Mouse (Mus musculus): ENCODE results near the gene Rab39. TPM values are rescaled to one million over a fixed set of nuclear protein-coding genes. Genes with fewer than 3 reads are reported as not detected.

Gene Rab39
- polyA plus RNA-seq, 1 experiment from 2014 or later, result 0.36 TPM

GRCm38 (mm10) chr9:53680851-53681250, 25.2 kb downstream of the Rab39 start:
- no peaks in the 10 kb centered on the region for H3K4me1 ChIP-seq
- no peak overlapping the region for H3K4me2 ChIP-seq
- H3K4me3 ChIP-seq, result no peak overlapping the region
- peaks cover 8% of the 10 kb centered on the region for H3K9me3 ChIP-seq
- no peaks in the 10 kb centered on the region for H3K36me3 ChIP-seq
- ATAC-seq (ENCODE audit: extremely low read depth, insufficient number of reproducible peaks, low FRiP score, low TSS enrichment), result no peak
- no peak overlapping the region for H3K9ac ChIP-seq
- 77% methylated on average over 1 of the region's 1 CpGs for WGBS
- no peak overlapping the region for H3K27ac ChIP-seq (replicated peaks)
- H3K27me3 ChIP-seq (replicated peaks), result no peaks in the 10 kb centered on the region

DNA sequence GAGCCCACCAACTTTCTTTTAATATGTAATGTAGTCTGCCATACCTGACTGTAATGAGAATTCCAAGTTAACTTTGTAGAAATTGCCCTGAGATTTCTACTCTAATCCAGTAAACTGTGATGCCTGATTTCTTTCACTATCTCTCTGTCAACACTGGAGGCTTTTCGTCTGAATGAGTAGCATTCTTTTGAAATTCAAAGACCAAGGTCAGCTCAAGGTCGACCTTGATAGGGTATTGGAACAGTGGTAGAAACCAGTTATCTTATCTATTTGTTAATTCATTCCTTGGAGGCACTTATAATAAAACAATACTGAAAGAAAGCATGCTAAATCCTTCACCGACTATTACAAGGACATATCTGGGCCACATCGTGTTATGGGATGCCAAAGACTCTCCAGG, 29.1 kb downstream of the Rab39 start:
- Histone ChIP-seq H3K36me3 (no peaks in the 10 kb centered on the region), H3K27me3 (replicated peaks) (no peaks in the 10 kb centered on the region), H3K4me2 (no peak overlapping the region), H3K9ac (no peak overlapping the region), H3K4me1 (no peaks in the 10 kb centered on the region), H3K27ac (replicated peaks) (no peak overlapping the region), H3K9me3 (peaks cover 9% of the 10 kb centered on the region), H3K4me3 (no peak overlapping the region)
- WGBS, result 45% methylated on average over 4 of the region's 4 CpGs
- ATAC-seq (ENCODE audit: extremely low read depth, insufficient number of reproducible peaks, low FRiP score, low TSS enrichment), result no peak

DNA sequence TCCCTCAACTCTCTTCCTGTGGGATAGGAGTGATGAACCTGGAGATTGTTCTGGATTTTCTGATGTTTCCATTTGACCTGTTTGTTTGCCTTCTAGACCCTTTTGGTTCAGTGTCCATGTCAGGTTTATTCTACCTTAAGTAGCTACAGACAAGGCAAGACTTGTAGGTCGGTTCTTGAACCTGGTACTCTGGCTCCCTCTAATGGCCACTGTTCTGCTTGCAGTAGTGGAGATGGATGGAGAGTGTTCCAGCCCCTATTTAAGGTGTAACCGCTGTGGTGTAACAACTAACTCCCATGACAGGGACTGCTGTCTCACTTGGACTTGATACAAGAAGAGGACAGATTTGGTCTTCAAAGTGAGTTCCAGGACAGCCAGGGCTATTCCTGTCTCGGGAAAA, 32.5 kb downstream of the Rab39 start:
- 11% methylated on average over 3 of the region's 3 CpGs for WGBS
- Histone ChIP-seq H3K4me2 (no peak overlapping the region), H3K9me3 (peaks cover 9% of the 10 kb centered on the region), H3K27me3 (replicated peaks) (no peaks in the 10 kb centered on the region), H3K9ac (no peak overlapping the region), H3K4me3 (no peak overlapping the region), H3K4me1 (no peaks in the 10 kb centered on the region), H3K27ac (replicated peaks) (no peak overlapping the region), H3K36me3 (no peaks in the 10 kb centered on the region)
- ATAC-seq (ENCODE audit: extremely low read depth, insufficient number of reproducible peaks, low FRiP score, low TSS enrichment), result 0 out of 2 replicates have a peak, but pooled peaks have one; percentile 42

DNA sequence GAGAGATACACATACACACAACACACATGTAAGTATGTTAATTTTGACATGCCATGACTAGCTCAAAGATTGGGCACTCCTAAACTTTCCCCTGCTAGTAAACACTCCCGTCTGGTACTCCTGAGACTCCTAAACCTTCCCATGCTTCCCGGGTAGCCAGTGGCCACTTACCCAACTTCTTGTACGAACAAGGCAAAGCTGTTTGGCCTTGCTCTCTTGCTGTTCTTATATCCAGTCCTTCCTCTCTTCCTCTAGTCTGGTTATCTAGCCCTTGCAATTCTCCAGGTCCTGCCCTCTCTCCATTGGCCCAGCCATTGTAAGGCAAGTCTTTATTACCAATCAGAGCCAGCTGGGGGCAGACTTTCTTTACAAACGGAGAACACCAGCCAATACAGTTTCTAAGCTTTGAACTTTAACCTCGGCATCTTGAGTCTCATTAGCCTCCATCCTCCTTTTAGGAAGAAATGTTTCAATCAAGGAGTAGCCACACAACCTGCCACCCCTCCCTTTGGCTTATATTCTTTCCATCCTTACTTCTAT, 36.3 kb downstream of the Rab39 start, which contains the start of gene Cul5:
Gene Cul5 (minus strand): TSS at position 335 of the 540 bp plus-strand sequence.
- 51% methylated on average over 5 of the region's 5 CpGs for WGBS
- no peak within 1 kb of the TSS for H3K9ac ChIP-seq
- no peak for ATAC-seq (ENCODE audit: extremely low read depth, insufficient number of reproducible peaks, low FRiP score, low TSS enrichment)
- no peaks in the 10 kb centered on the region for H3K9me3 ChIP-seq
- H3K4me2 ChIP-seq, result no peak within 1 kb of the TSS
- H3K4me1 ChIP-seq, result peaks cover 21% of the 10 kb centered on the region
- no peaks in the 10 kb centered on the region for H3K27me3 ChIP-seq (replicated peaks)
- H3K4me3 ChIP-seq, result no peak within 1 kb of the TSS
- H3K27ac ChIP-seq (replicated peaks), result no peak within 1 kb of the TSS
- no peaks in the 10 kb centered on the region for H3K36me3 ChIP-seq

DNA sequence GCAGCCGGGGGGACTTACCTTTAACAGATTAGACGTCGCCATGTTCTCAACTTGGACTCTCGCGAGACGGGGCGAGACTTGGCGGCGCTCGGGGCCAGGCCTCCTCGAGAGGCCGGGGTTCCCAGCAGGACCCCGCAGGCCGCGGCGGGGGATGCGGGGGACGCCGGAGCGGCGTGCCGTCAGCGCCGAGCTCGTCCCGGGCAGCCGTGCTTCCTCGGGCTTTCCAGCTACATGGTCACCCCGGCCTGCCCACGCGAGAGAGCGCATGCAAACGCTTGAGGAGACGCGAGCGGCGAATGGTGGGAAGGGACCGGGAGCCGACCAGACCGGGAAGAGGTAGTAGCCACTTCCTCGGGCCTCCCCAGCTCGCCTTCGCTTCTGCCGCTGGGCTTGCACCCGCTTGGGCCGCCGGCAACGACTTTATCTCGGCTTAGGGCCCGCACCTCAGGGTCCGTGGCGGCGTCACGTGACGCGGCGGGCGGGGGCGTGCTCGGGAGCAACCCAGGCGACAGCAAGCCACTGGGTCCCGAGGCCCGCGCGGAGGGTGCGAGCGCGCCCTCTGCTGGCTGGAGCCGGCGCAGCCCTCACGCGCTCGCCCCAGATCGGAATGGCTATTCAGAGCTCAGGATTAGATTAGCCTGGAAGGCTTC, 38.9 kb downstream of the Rab39 start:
- peak; percentile 97 for ATAC-seq (ENCODE audit: extremely low read depth, insufficient number of reproducible peaks, low FRiP score, low TSS enrichment)

DNA sequence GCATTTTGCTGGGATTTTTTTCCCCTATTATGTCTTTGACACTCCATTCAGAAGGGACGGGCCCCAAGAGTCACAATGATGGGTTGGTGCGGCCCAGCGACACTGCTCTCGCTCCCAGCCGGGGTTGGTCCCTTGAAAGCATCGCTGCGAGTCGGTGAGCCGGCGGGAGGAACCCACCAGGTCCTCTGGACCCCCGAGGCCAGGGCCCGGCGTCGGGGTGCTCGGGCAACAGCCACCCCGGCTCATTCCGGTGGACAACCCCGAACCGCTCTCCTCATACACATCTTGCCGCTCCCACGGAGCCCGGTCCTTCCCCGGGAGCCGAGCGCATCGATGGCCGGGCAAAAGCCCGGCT, 39.4 kb downstream of the Rab39 start:
- Histone ChIP-seq H3K4me2 (peak overlapping the region; percentile 94), H3K36me3 (peaks cover 6% of the 10 kb centered on the region; the same call in 1 of the 2 replicates), H3K4me1 (peaks cover 22% of the 10 kb centered on the region), H3K9me3 (no peaks in the 10 kb centered on the region), H3K27ac (replicated peaks) (peak overlapping the region; percentile 96), H3K9ac (peak overlapping the region; percentile 99), H3K4me3 (peak overlapping the region; percentile 97), H3K27me3 (replicated peaks) (no peaks in the 10 kb centered on the region)
- ATAC-seq (ENCODE audit: extremely low read depth, insufficient number of reproducible peaks, low FRiP score, low TSS enrichment), result no peak; the same call in 1 of the 2 replicates
- under 1% methylated on average over 28 of the region's 28 CpGs for WGBS

More for the DNA sequence above, 38.9 kb downstream of the Rab39 start:
- Histone ChIP-seq H3K36me3 (peaks cover 6% of the 10 kb centered on the region; the same call in 1 of the 2 replicates), H3K4me2 (peak overlapping the region; percentile 94), H3K27me3 (replicated peaks) (no peaks in the 10 kb centered on the region), H3K4me3 (peak overlapping the region; percentile 97), H3K9ac (peak overlapping the region; percentile 99), H3K4me1 (peaks cover 22% of the 10 kb centered on the region), H3K9me3 (no peaks in the 10 kb centered on the region), H3K27ac (replicated peaks) (peak overlapping the region; percentile 96)
- under 1% methylated on average over 72 of the region's 74 CpGs for WGBS

DNA sequence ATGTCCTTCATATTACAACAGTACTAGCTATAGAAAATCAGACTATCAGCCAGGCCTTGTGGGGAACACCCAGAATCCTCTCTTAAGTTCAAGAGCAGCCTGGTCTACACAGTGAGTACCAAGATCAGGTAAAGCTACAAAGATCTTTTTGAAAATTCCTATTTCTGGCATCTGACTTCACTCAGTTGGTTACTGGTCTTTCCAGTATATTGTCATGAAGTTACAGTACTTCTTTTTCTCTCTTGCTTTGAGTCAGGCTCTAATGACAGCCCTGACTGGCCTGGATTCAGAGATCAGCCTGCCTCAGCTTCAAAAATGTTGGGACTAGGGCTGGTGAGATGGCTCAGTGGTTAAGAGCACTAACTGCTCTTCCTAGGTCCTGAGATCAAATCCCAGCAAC, 40.6 kb downstream of the Rab39 start:
- Histone ChIP-seq H3K27ac (replicated peaks) (no peak overlapping the region), H3K27me3 (replicated peaks) (no peaks in the 10 kb centered on the region), H3K4me2 (peak overlapping the region; percentile 94), H3K9ac (no peak overlapping the region), H3K4me3 (peak overlapping the region; percentile 97), H3K9me3 (no peaks in the 10 kb centered on the region), H3K36me3 (peaks cover 8% of the 10 kb centered on the region; the same call in 1 of the 2 replicates), H3K4me1 (peaks cover 22% of the 10 kb centered on the region)
- no peak for ATAC-seq (ENCODE audit: extremely low read depth, insufficient number of reproducible peaks, low FRiP score, low TSS enrichment)

- no peak for ATAC-seq (ENCODE audit: extremely low read depth, insufficient number of reproducible peaks, low FRiP score, low TSS enrichment)
- Histone ChIP-seq H3K27me3 (replicated peaks) (no peaks in the 10 kb centered on the region), H3K27ac (replicated peaks) (no peak overlapping the region), H3K9me3 (no peaks in the 10 kb centered on the region), H3K4me1 (peaks cover 22% of the 10 kb centered on the region), H3K9ac (no peak overlapping the region), H3K4me2 (no peak overlapping the region), H3K4me3 (no peak overlapping the region), H3K36me3 (peaks cover 8% of the 10 kb centered on the region; the same call in 1 of the 2 replicates)
- 81% methylated on average over 2 of the region's 2 CpGs for WGBS
Observed at GRCm38 (mm10) chr9:53664819-53665218, 41.2 kb downstream of the Rab39 start.

- Histone ChIP-seq H3K4me1 (no peaks in the 10 kb centered on the region), H3K9me3 (no peaks in the 10 kb centered on the region), H3K36me3 (peaks cover 86% of the 10 kb centered on the region), H3K4me3 (no peak overlapping the region), H3K27me3 (replicated peaks) (no peaks in the 10 kb centered on the region), H3K4me2 (no peak overlapping the region), H3K27ac (replicated peaks) (no peak overlapping the region), H3K9ac (no peak overlapping the region)
- WGBS, result 90% methylated on average over 6 of the region's 6 CpGs
- no peak for ATAC-seq (ENCODE audit: extremely low read depth, insufficient number of reproducible peaks, low FRiP score, low TSS enrichment)
Observed at GRCm38 (mm10) chr9:53634796-53635195, 71.2 kb downstream of the Rab39 start.

Other genes with a start within 250 kb of the Rab39 start
- 6.0 and 7.8 TPM in 2 replicates for gene Atm, start 169.5 kb downstream of the Rab39 start, polyA plus RNA-seq (2015; fragmentation: Nextera tagmentation; extraction: Ambion mirVana)
- gene Npat, start 169.2 kb downstream of the Rab39 start, polyA plus RNA-seq (2015; fragmentation: Nextera tagmentation; extraction: Ambion mirVana), result 11.9 and 12.4 TPM in 2 replicates
- gene Acat1, start 95.8 kb downstream of the Rab39 start, polyA plus RNA-seq (2015; fragmentation: Nextera tagmentation; extraction: Ambion mirVana), result 172 and 183 TPM in 2 replicates
- gene Cul5, start 36.2 kb downstream of the Rab39 start, polyA plus RNA-seq (2015; fragmentation: Nextera tagmentation; extraction: Ambion mirVana), result 21.4 and 26.2 TPM in 2 replicates
- 0.68 and 0.75 TPM in 2 replicates for gene Slc35f2, start 65.3 kb upstream of the Rab39 start, polyA plus RNA-seq (2015; fragmentation: Nextera tagmentation; extraction: Ambion mirVana)
- gene Sln, start 143.9 kb upstream of the Rab39 start, polyA plus RNA-seq (2015; fragmentation: Nextera tagmentation; extraction: Ambion mirVana), result 34.7 and 41.9 TPM in 2 replicates

All from heart, embryonic 13.5 days (tissue).